Mouse (Mus musculus): Measurements from ENCODE around the gene Limk2. TPM values are rescaled to one million over a fixed set of nuclear protein-coding genes. Genes with fewer than 3 reads are reported as not detected.

Limk2 gene
- polyA plus RNA-seq, 1 experiment from 2014 or later, result 45.5 TPM

DNA sequence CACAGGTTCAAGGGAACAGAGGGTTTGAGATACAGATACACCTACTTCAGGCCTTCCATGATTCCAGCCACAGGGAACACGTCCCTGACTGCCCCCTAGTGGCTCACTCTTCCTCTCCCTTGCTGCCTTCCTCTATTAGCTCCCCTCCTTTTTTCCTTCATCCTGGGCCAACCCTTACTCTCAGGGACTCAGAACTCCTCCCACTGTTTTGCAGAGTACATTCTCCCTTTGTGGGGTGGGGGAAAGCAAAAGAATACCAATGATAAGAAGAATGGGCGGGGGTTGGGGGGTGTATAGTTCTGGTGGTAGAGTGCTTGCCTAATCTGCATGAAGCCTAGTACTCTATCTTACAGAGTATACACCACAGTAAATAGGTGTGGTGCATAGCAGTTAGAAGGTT, 94.8 kb downstream of the Limk2 start:
- ATAC-seq (ENCODE audit: insufficient number of reproducible peaks, low FRiP score, low TSS enrichment, low read depth) (no peak), DNase-seq (ENCODE audit: low spot score) (peak; percentile 56)
- Histone ChIP-seq H3K36me3 (ENCODE audit: control insufficient read depth, insufficient read depth, low read length) (peaks cover 15% of the 10 kb centered on the region; the same call in 1 of the 2 replicates), H3K9ac (ENCODE audit: low read length) (no peak overlapping the region), H3K27ac (replicated peaks; ENCODE audit: low read depth, low read length) (no peak overlapping the region), H3K9me3 (ENCODE audit: control insufficient read depth, low read length) (no peaks in the 10 kb centered on the region), H3K27me3 (ENCODE audit: control insufficient read depth, insufficient read depth, low read length) (no peaks in the 10 kb centered on the region), H3K4me3 (ENCODE audit: low read depth, low read length) (no peak overlapping the region), H3K4me1 (ENCODE audit: control insufficient read depth, insufficient read depth, low read length) (no peaks in the 10 kb centered on the region), H3K4me2 (ENCODE audit: low read depth, severe bottlenecking) (no peak overlapping the region)
- WGBS, result 33% methylated on average over 2 of the region's 2 CpGs

DNA sequence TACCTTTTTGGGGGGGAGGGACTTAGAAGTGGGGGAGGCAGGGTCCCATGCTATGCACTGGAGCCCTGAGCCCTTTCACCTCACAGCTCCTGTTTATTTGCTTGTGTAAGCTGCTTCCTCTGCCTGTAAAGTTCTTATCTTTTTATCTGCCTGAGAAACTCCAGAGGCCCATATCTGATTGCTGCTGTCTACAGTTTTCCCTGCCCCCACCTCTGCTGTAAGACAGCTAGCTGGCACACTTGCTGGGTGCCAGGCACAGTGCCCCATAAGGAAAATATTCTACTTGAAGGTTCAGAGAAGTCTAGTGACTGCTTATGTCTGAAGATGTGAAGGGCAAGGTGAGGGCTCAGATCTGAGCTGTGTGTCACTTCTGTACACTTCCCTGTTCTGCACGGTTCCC, 95.7 kb downstream of the Limk2 start:
- Histone ChIP-seq H3K36me3 (ENCODE audit: control insufficient read depth, insufficient read depth, low read length) (peaks cover 19% of the 10 kb centered on the region; the same call in 1 of the 2 replicates), H3K27me3 (ENCODE audit: control insufficient read depth, insufficient read depth, low read length) (no peaks in the 10 kb centered on the region), H3K4me3 (ENCODE audit: low read depth, low read length) (no peak overlapping the region), H3K4me1 (ENCODE audit: control insufficient read depth, insufficient read depth, low read length) (no peaks in the 10 kb centered on the region), H3K9ac (ENCODE audit: low read length) (no peak overlapping the region), H3K9me3 (ENCODE audit: control insufficient read depth, low read length) (no peaks in the 10 kb centered on the region), H3K4me2 (ENCODE audit: low read depth, severe bottlenecking) (no peak overlapping the region), H3K27ac (replicated peaks; ENCODE audit: low read depth, low read length) (no peak overlapping the region)
- DNase-seq (ENCODE audit: low spot score) (no peak), ATAC-seq (ENCODE audit: insufficient number of reproducible peaks, low FRiP score, low TSS enrichment, low read depth) (no peak)
- WGBS, result 96% methylated on average over 1 of the region's 1 CpGs

DNA sequence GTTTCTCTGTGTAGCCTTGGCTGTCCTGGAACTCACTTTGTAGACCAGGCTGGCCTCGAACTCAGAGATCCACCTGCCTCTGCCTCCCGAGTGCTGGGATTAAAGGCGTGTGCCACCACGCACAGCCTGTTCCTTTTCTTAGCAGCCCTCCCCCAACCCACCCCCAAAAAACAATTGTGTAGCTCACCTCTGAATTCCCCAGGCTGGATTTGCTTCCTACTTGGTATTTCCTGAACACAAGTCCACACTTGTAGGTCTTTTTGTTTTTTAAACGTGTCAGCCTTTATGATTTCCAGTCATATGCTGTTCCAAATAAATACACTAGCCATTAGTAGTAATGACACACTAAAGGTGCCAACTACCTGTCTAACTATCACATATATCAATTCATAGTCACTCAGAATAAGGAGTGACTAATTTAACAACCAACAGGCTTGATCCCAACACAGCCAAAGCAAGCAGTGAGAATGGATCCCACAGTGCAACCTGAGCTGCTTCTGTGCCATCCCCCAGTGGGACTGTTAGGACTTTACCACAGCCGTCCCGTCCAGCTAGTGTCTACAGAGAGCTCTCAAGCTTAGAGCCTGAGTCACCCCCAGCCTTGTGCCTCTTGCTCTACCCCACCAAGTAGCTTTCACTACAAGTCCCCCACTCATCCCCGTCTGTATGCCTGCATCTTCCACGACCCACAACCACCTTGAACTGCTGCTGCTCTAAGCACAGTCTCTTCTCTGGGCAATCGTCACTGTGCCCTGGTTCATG, 97.2 kb downstream of the Limk2 start:
- Histone ChIP-seq H3K9me3 (ENCODE audit: control insufficient read depth, low read length) (no peaks in the 10 kb centered on the region), H3K4me2 (ENCODE audit: low read depth, severe bottlenecking) (no peak overlapping the region), H3K27ac (replicated peaks; ENCODE audit: low read depth, low read length) (no peak overlapping the region), H3K4me3 (ENCODE audit: low read depth, low read length) (no peak overlapping the region), H3K27me3 (ENCODE audit: control insufficient read depth, insufficient read depth, low read length) (no peaks in the 10 kb centered on the region), H3K36me3 (ENCODE audit: control insufficient read depth, insufficient read depth, low read length) (peaks cover 34% of the 10 kb centered on the region; the same call in 1 of the 2 replicates), H3K4me1 (ENCODE audit: control insufficient read depth, insufficient read depth, low read length) (no peaks in the 10 kb centered on the region), H3K9ac (ENCODE audit: low read length) (no peak overlapping the region)
- WGBS, result 85% methylated on average over 10 of the region's 10 CpGs
- no peak for DNase-seq (ENCODE audit: low spot score)
- no peak for ATAC-seq (ENCODE audit: insufficient number of reproducible peaks, low FRiP score, low TSS enrichment, low read depth)

DNA sequence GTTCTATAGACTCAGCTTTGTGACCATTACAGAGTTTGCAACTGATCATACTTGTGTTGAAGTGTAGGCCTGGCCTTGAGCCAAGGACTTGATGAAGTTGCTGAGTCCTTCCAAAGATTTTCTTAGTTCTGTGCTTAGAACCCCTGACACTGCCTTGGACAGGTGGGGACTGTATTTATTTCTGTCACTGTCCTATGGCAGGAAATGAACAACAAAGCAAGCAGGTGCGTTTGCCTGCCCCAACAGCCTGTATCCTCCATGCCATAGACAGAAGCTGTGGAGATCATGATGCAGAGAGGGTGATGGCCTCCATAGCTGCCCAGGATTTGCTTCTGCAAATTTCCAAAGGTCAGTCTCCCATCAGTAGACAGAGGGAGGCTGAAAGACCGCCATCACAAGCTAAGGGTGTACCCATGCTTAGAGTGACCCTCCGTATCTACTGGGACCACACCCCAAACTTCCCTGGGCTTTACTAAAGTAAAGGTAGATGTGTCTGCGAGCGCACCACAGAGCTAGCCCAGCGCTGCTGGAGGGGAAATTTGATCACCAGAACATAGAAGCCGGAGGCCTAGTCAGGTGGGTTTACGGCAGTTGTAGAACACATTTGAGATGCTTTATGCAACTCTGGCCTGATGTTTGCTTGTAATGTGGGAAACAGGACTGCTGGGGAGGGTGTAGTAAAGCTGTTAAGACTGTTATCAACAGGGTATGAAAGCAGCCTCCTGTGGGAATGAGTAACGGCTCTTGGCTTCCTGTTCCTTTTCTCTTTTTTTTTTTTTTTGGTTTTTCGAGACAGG, 98.0 kb downstream of the Limk2 start:
- H3K27ac ChIP-seq (replicated peaks; ENCODE audit: low read depth, low read length), result no peak overlapping the region
- no peaks in the 10 kb centered on the region for H3K27me3 ChIP-seq (ENCODE audit: control insufficient read depth, insufficient read depth, low read length)
- 87% methylated on average over 9 of the region's 10 CpGs for WGBS
- no peak for DNase-seq (ENCODE audit: low spot score)
- peaks cover 41% of the 10 kb centered on the region for H3K36me3 ChIP-seq (ENCODE audit: control insufficient read depth, insufficient read depth, low read length)
- no peak for ATAC-seq (ENCODE audit: insufficient number of reproducible peaks, low FRiP score, low TSS enrichment, low read depth)
- H3K4me2 ChIP-seq (ENCODE audit: low read depth, severe bottlenecking), result no peak overlapping the region
- H3K9me3 ChIP-seq (ENCODE audit: control insufficient read depth, low read length), result no peaks in the 10 kb centered on the region
- no peak overlapping the region for H3K9ac ChIP-seq (ENCODE audit: low read length)
- H3K4me1 ChIP-seq (ENCODE audit: control insufficient read depth, insufficient read depth, low read length), result no peaks in the 10 kb centered on the region
- H3K4me3 ChIP-seq (ENCODE audit: low read depth, low read length), result no peak overlapping the region

DNA sequence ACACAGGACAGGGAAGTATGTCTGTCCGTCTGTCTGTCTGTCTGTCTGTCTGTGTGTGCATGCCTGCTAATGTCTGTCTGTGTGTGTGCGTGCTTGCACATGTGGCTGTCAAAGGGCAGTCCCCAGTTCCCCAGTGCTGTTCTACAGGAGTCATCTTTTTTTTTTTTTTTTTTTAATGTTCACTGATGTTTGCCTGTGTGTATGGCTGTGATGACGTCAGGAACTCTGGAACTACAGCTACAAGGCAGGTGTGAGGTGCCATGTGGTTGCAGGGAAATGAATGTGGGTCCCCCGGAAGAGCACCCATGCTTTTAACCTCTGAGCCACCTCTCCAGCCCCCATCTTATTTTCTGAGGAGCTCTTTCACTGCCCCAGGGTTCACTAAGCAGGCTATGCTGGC, 99.1 kb downstream of the Limk2 start:
- no peak overlapping the region for H3K4me2 ChIP-seq (ENCODE audit: low read depth, severe bottlenecking)
- no peaks in the 10 kb centered on the region for H3K9me3 ChIP-seq (ENCODE audit: control insufficient read depth, low read length)
- H3K4me3 ChIP-seq (ENCODE audit: low read depth, low read length), result no peak overlapping the region
- H3K27me3 ChIP-seq (ENCODE audit: control insufficient read depth, insufficient read depth, low read length), result no peaks in the 10 kb centered on the region
- H3K27ac ChIP-seq (replicated peaks; ENCODE audit: low read depth, low read length), result no peak overlapping the region
- no peak for ATAC-seq (ENCODE audit: insufficient number of reproducible peaks, low FRiP score, low TSS enrichment, low read depth)
- no peaks in the 10 kb centered on the region for H3K4me1 ChIP-seq (ENCODE audit: control insufficient read depth, insufficient read depth, low read length)
- DNase-seq (ENCODE audit: low spot score), result no peak
- peaks cover 49% of the 10 kb centered on the region for H3K36me3 ChIP-seq (ENCODE audit: control insufficient read depth, insufficient read depth, low read length)
- H3K9ac ChIP-seq (ENCODE audit: low read length), result no peak overlapping the region
- WGBS, result 90% methylated on average over 4 of the region's 4 CpGs

DNA sequence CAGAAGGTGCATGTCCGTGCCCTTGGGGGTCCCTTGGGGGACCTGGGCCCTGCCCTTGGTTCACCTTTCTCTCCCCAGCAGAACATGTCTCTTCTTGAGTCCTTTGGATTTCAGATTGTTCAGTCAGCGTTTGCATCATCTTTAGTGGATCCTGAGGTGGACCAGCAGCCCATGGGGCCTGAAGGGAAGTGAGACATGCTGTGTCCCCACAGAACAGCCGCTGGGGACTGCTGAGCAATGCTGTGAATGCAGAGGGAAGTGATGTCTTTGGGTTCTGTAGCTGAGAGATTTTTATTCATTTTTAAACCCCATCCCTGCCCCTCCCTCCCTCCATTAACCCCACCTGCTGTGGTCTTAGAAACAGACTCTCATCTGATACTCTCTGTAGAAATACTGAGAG, 101.1 kb downstream of the Limk2 start:
- H3K27me3 ChIP-seq (ENCODE audit: control insufficient read depth, insufficient read depth, low read length), result no peaks in the 10 kb centered on the region
- no peak overlapping the region for H3K27ac ChIP-seq (replicated peaks; ENCODE audit: low read depth, low read length)
- H3K4me3 ChIP-seq (ENCODE audit: low read depth, low read length), result no peak overlapping the region
- ATAC-seq (ENCODE audit: insufficient number of reproducible peaks, low FRiP score, low TSS enrichment, low read depth) (no peak), DNase-seq (ENCODE audit: low spot score) (no peak)
- no peak overlapping the region for H3K4me2 ChIP-seq (ENCODE audit: low read depth, severe bottlenecking)
- H3K9me3 ChIP-seq (ENCODE audit: control insufficient read depth, low read length), result no peaks in the 10 kb centered on the region
- H3K4me1 ChIP-seq (ENCODE audit: control insufficient read depth, insufficient read depth, low read length), result no peaks in the 10 kb centered on the region
- H3K9ac ChIP-seq (ENCODE audit: low read length), result no peak overlapping the region
- H3K36me3 ChIP-seq (ENCODE audit: control insufficient read depth, insufficient read depth, low read length), result peaks cover 58% of the 10 kb centered on the region
- WGBS, result 92% methylated on average over 3 of the region's 3 CpGs

DNA sequence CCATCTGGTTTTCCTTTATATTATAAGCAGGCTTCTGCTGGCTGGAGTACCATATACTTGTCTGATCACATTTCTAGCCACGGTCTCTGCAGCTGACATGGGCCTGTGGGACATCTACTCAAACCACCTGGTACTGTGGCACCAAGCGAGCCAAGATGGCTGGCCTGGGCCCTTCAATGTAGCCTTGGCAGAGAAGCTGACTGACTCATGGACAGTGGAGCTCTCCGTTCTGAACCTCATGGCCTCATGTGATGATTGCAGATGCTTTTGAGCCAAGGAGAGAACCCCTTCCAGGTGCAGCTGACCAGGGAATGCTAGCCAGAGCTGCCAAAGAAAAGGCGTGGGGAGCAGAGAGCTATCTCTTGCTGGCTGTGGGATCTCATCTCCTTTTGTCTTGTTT, 103.2 kb downstream of the Limk2 start:
- no peaks in the 10 kb centered on the region for H3K9me3 ChIP-seq (ENCODE audit: control insufficient read depth, low read length)
- H3K4me1 ChIP-seq (ENCODE audit: control insufficient read depth, insufficient read depth, low read length), result no peaks in the 10 kb centered on the region
- H3K27me3 ChIP-seq (ENCODE audit: control insufficient read depth, insufficient read depth, low read length), result no peaks in the 10 kb centered on the region
- DNase-seq (ENCODE audit: low spot score), result no peak
- no peak overlapping the region for H3K4me3 ChIP-seq (ENCODE audit: low read depth, low read length)
- peaks cover 63% of the 10 kb centered on the region for H3K36me3 ChIP-seq (ENCODE audit: control insufficient read depth, insufficient read depth, low read length)
- 97% methylated on average over 4 of the region's 4 CpGs for WGBS
- H3K9ac ChIP-seq (ENCODE audit: low read length), result no peak overlapping the region
- H3K27ac ChIP-seq (replicated peaks; ENCODE audit: low read depth, low read length), result no peak overlapping the region
- ATAC-seq (ENCODE audit: insufficient number of reproducible peaks, low FRiP score, low TSS enrichment, low read depth), result no peak
- H3K4me2 ChIP-seq (ENCODE audit: low read depth, severe bottlenecking), result no peak overlapping the region

DNA sequence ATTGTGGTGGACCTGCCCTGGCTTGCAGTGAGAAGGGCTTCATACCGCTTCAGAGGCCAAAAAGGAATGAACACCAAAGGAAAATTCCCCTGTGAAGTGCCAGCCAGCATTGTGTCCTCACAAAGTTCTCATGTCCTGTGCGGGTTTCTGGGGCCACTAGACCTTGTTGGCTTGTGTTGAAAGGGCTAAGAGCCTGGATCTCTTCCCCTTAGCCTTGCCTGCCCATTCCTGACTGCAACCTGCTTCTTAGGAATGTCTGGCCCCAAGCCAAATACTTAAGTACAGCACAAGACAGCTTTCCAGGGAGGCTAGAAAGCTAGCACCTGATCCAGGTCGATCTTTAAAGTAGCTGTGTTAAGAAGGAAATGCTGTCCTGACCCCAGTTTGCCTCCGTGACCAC, 106.2 kb downstream of the Limk2 start:
- ATAC-seq (ENCODE audit: insufficient number of reproducible peaks, low FRiP score, low TSS enrichment, low read depth) (no peak), DNase-seq (ENCODE audit: low spot score) (no peak)
- Histone ChIP-seq H3K4me1 (ENCODE audit: control insufficient read depth, insufficient read depth, low read length) (no peaks in the 10 kb centered on the region), H3K9ac (ENCODE audit: low read length) (no peak overlapping the region), H3K36me3 (ENCODE audit: control insufficient read depth, insufficient read depth, low read length) (peaks cover 64% of the 10 kb centered on the region), H3K27ac (replicated peaks; ENCODE audit: low read depth, low read length) (no peak overlapping the region), H3K9me3 (ENCODE audit: control insufficient read depth, low read length) (no peaks in the 10 kb centered on the region), H3K4me2 (ENCODE audit: low read depth, severe bottlenecking) (no peak overlapping the region), H3K4me3 (ENCODE audit: low read depth, low read length) (no peak overlapping the region), H3K27me3 (ENCODE audit: control insufficient read depth, insufficient read depth, low read length) (no peaks in the 10 kb centered on the region)
- WGBS, result 89% methylated on average over 4 of the region's 4 CpGs

All from limb, embryonic 11.5 days (tissue).